Mouse (Mus musculus): ENCODE results near the gene Htr5b. TPM values are rescaled to one million over a fixed set of nuclear protein-coding genes. Genes with fewer than 3 reads are reported as not detected.

Gene Htr5b
- not detected for total RNA-seq (2018; cell fraction: chromatin; rRNA removed)
- not detected for total RNA-seq (2018; cell fraction: cytosol; rRNA removed)
- not detected for total RNA-seq (2018; cell fraction: nucleus; rRNA removed)
- polyA plus RNA-seq (2018), result not detected in 3 replicates

- 16% methylated on average over 11 of the region's 11 CpGs for WGBS (ENCODE audit: missing documents)
- H3K27ac ChIP-seq, result no peak within 1 kb of the TSS
- H3K4me3 ChIP-seq (ENCODE audit: inconsistent target), result no peak within 1 kb of the TSS
- no peaks in the 10 kb centered on the region for H3K79me2 ChIP-seq (ENCODE audit: inconsistent target)
- H3K36me3 ChIP-seq (ENCODE audit: inconsistent target), result no peaks in the 10 kb centered on the region
Observed at GRCm38 (mm10) chr1:121528399-121528720, at the start of gene Htr5b. TSS of gene Htr5b (minus strand) at chr1:121528465.

- WGBS (ENCODE audit: missing documents), result 58% methylated on average over 1 of the region's 1 CpGs
- Histone ChIP-seq H3K36me3 (ENCODE audit: inconsistent target) (no peaks in the 10 kb centered on the region), H3K4me3 (ENCODE audit: inconsistent target) (no peak overlapping the region), H3K79me2 (ENCODE audit: inconsistent target) (no peaks in the 10 kb centered on the region), H3K27ac (no peak overlapping the region)
Observed at GRCm38 (mm10) chr1:121577491-121577890, 49.2 kb upstream of the Htr5b start.

DNA sequence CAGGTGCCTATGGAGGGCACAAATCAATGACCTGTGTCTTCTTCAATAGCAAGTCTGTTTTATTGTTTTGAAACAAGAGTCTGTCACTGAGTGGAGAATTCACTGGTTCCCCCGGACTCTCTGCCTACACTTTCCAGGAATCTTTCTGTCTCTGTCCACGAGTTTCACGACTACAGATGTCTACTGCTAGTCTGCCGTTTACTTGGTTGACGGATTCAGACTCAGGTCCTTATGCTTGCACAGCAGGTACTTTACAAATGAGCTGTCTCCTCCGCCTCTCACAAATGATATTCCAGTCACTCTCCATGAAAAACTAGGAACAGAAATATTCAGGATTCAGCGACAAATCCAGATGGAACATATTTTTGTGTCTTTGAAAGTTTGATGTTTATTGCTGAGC lies 42.3 kb upstream of the Htr5b start:
- peaks cover 21% of the 10 kb centered on the region for H3K79me2 ChIP-seq (ENCODE audit: inconsistent target)
- 80% methylated on average over 4 of the region's 7 CpGs for WGBS (ENCODE audit: missing documents)
- H3K36me3 ChIP-seq (ENCODE audit: inconsistent target), result peaks cover under 1% of the 10 kb centered on the region; the same call in 1 of the 2 replicates
- H3K27ac ChIP-seq, result no peak overlapping the region
- no peak overlapping the region for H3K4me3 ChIP-seq (ENCODE audit: inconsistent target)

GRCm38 (mm10) chr1:121567521-121568489 lies 39.5 kb upstream of the Htr5b start, which contains the start of gene Ddx18:
TSS of gene Ddx18 (minus strand) at chr1:121567989.
- Histone ChIP-seq H3K36me3 (ENCODE audit: inconsistent target) (peaks cover 19% of the 10 kb centered on the region; the same call in 1 of the 2 replicates), H3K4me3 (ENCODE audit: inconsistent target) (peak within 1 kb of the TSS; percentile 92), H3K27ac (peak within 1 kb of the TSS; percentile 31; the same call in 1 of the 2 replicates), H3K79me2 (ENCODE audit: inconsistent target) (peaks cover 24% of the 10 kb centered on the region)
- 8% methylated on average over 53 of the region's 53 CpGs for WGBS (ENCODE audit: missing documents)

DNA sequence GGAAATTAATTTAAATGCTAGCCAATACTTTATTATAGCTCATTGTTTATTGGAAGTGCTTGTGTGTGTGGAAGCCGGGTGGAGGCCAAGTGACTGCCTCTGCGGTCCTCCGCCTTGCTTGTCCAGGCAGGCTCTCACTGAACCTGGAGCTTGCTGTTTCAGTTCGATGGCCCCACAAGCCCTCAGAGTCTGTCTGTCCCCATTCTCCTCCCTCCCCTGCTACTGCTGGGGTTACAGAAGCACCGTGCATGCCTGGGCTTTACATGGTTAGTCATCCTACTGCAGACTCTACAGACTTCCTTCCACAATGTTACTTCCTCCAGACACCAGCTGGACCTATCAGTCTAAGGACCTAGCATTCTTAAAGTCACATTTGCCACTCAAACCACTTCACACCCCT lies 29.6 kb upstream of the Htr5b start:
- 0 out of 2 replicates have a peak overlapping the region, but pooled peaks have one; percentile 10 for H3K27ac ChIP-seq
- no peaks in the 10 kb centered on the region for H3K79me2 ChIP-seq (ENCODE audit: inconsistent target)
- peaks cover 74% of the 10 kb centered on the region for H3K36me3 ChIP-seq (ENCODE audit: inconsistent target)
- H3K4me3 ChIP-seq (ENCODE audit: inconsistent target), result no peak overlapping the region
- 66% methylated on average over 5 of the region's 5 CpGs for WGBS (ENCODE audit: missing documents)

GRCm38 (mm10) chr1:121551457-121551835 lies 23.2 kb upstream of the Htr5b start:
- peaks cover 33% of the 10 kb centered on the region for H3K36me3 ChIP-seq (ENCODE audit: inconsistent target)
- WGBS (ENCODE audit: missing documents), result 96% methylated on average over 7 of the region's 7 CpGs
- no peaks in the 10 kb centered on the region for H3K79me2 ChIP-seq (ENCODE audit: inconsistent target)
- no peak overlapping the region for H3K4me3 ChIP-seq (ENCODE audit: inconsistent target)
- H3K27ac ChIP-seq, result no peak overlapping the region

DNA sequence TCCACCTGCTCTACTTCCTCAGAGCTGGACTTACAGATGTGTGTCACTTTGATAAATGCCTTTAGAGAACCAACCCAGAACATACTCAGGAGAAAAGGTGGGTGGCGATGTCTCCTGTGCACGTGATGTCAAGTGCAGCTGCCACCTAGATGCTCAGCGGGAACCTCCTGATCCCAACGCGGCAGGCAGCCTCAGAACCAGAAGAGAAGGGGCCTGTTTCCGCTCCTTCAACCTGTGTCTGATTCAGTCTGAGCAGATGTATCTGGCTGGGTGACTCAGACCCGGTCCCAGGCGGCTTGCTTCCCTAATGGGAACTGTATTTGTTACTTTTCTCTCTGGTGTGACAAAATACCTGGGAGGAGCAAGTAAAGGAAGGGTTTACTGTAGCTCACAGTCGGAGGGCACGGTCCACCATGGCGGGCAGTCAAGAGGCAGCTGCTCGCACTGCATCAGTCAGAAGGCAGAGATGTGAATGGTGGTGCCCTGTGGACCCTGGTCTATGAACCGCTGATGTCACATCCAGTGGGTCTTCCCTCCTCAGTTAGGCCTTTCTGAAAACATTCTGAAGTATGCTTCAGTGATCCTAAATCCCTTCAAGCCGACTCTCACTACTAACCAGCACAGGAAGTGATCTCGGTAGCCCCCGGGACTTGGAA lies 22.7 kb upstream of the Htr5b start:
- 77% methylated on average over 16 of the region's 16 CpGs for WGBS (ENCODE audit: missing documents)
- Histone ChIP-seq H3K27ac (no peak overlapping the region), H3K4me3 (ENCODE audit: inconsistent target) (no peak overlapping the region), H3K79me2 (ENCODE audit: inconsistent target) (no peaks in the 10 kb centered on the region), H3K36me3 (ENCODE audit: inconsistent target) (peaks cover 27% of the 10 kb centered on the region)

DNA sequence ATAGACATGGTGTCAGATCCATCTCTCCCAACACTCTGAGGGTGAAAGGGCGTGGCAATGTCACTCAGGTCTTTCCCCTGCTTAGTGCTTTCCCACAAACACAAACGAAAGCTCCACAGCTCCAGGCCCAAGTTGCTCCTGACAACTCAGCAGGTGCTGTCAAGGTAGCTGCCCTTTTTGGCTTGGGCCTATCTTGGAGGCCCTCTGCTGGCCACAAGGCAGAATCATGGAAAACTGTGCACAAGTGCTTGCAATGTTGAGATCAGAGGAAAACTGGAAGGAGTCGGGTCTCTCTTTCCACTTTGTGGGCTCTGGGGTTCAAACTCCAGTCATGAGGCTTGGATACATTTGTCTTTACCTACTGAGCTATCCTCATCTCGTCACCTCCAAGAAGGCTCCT lies 21.2 kb upstream of the Htr5b start:
- Histone ChIP-seq H3K4me3 (ENCODE audit: inconsistent target) (no peak overlapping the region), H3K36me3 (ENCODE audit: inconsistent target) (peaks cover 13% of the 10 kb centered on the region; the same call in 1 of the 2 replicates), H3K27ac (no peak overlapping the region), H3K79me2 (ENCODE audit: inconsistent target) (no peaks in the 10 kb centered on the region)
- 90% methylated on average over 4 of the region's 4 CpGs for WGBS (ENCODE audit: missing documents)

DNA sequence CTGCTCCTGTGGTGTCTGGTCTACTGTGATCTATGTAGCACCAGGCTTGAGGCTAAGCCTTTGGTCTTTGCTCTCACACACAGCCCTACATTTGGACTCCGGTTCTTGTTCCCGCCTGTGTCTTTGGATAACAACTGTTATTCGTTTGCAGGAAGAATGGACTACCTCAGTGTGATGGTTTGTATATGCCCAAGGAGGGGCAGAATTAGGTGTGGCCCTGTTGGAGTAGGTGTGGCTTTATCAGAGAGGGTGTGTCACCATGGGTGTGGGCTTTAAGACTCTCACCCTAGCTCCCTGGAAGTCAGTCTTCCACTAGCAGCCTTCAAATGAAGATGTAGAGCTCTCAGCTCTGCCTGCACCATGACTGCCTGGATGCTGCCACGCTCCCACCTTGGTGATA lies 20.4 kb upstream of the Htr5b start:
- 90% methylated on average over 4 of the region's 4 CpGs for WGBS (ENCODE audit: missing documents)
- Histone ChIP-seq H3K4me3 (ENCODE audit: inconsistent target) (no peak overlapping the region), H3K79me2 (ENCODE audit: inconsistent target) (no peaks in the 10 kb centered on the region)

GRCm38 (mm10) chr1:121546844-121547243 lies 18.6 kb upstream of the Htr5b start:
- Histone ChIP-seq H3K4me3 (ENCODE audit: inconsistent target) (no peak overlapping the region), H3K36me3 (ENCODE audit: inconsistent target) (no peaks in the 10 kb centered on the region), H3K79me2 (ENCODE audit: inconsistent target) (no peaks in the 10 kb centered on the region), H3K27ac (no peak overlapping the region)
- 76% methylated on average over 2 of the region's 2 CpGs for WGBS (ENCODE audit: missing documents)

More for the DNA sequence above, 20.4 kb upstream of the Htr5b start:
- 0 out of 2 replicates have a peak, but pooled peaks cover 7% of the 10 kb centered on the region for H3K36me3 ChIP-seq (ENCODE audit: inconsistent target)
- no peak overlapping the region for H3K27ac ChIP-seq

GRCm38 (mm10) chr1:121540361-121540760 lies 12.1 kb upstream of the Htr5b start:
- no peaks in the 10 kb centered on the region for H3K79me2 ChIP-seq (ENCODE audit: inconsistent target)
- no peaks in the 10 kb centered on the region for H3K36me3 ChIP-seq (ENCODE audit: inconsistent target)
- WGBS (ENCODE audit: missing documents), result 58% methylated on average over 8 of the region's 8 CpGs
- no peak overlapping the region for H3K27ac ChIP-seq
- no peak overlapping the region for H3K4me3 ChIP-seq (ENCODE audit: inconsistent target)

- H3K4me3 ChIP-seq (ENCODE audit: inconsistent target), result no peak overlapping the region
- no peak overlapping the region for H3K27ac ChIP-seq
- no peaks in the 10 kb centered on the region for H3K79me2 ChIP-seq (ENCODE audit: inconsistent target)
- no peaks in the 10 kb centered on the region for H3K36me3 ChIP-seq (ENCODE audit: inconsistent target)
- WGBS (ENCODE audit: missing documents), result 70% methylated on average over 7 of the region's 7 CpGs
Observed at GRCm38 (mm10) chr1:121531439-121531838, 3.2 kb upstream of the Htr5b start.

DNA sequence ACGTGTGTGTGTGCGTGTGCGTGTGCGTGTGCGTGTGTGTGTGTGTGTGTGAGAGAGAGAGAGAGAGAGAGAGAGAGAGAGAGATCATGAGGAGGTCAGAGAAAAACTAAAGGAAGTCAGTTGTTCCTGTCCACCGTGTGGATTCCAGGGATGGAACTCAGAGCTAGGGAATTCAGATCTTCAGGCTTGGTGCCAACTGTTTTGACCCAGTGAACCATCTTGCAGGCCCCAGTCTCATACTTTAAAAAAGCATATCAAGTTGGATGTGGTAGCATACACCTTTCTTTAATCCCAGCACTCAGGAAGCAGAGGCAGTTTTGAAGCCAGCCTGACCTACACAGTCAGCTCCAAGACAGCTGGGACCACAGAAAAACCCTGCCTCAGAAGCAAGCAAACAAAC lies 1.0 kb upstream of the Htr5b start:
- 85% methylated on average over 5 of the region's 6 CpGs for WGBS (ENCODE audit: missing documents)
- H3K79me2 ChIP-seq (ENCODE audit: inconsistent target), result no peaks in the 10 kb centered on the region
- H3K36me3 ChIP-seq (ENCODE audit: inconsistent target), result no peaks in the 10 kb centered on the region
- H3K27ac ChIP-seq, result no peak overlapping the region
- no peak overlapping the region for H3K4me3 ChIP-seq (ENCODE audit: inconsistent target)

- no peaks in the 10 kb centered on the region for H3K36me3 ChIP-seq (ENCODE audit: inconsistent target)
- H3K4me3 ChIP-seq (ENCODE audit: inconsistent target), result no peak overlapping the region
- H3K79me2 ChIP-seq (ENCODE audit: inconsistent target), result no peaks in the 10 kb centered on the region
- 22% methylated on average over 55 of the region's 55 CpGs for WGBS (ENCODE audit: missing documents)
- no peak overlapping the region for H3K27ac ChIP-seq
Observed at GRCm38 (mm10) chr1:121527600-121528398, 466 bp downstream of the Htr5b start.

All from macrophage (primary cell).